Mouse (Mus musculus) kidney, adult 8-10 months (tissue): ENCODE data around the gene Tnrc18.
"Not testable (repeated sequence)": the region's sequence is repeated elsewhere in the genome, so short reads cannot be mapped to it uniquely, and the experiment has no call there.

ENCODE experiments used
- DNase-seq, 2 experiments: peaks; one replicate each; pipeline ENCODE4 v3.0.0; 2022

The Tnrc18 gene

GRCm38 (mm10) chr5:142817524-142818434 lies at the start of gene Tnrc18:
TSS of gene Tnrc18 (minus strand) at chr5:142817662.
- peak; percentile 99 to 100 for DNase-seq

- DNase-seq = no peak
Observed at GRCm38 (mm10) chr5:142857763-142858229, 40.3 kb upstream of the Tnrc18 start.

GRCm38 (mm10) chr5:142856408-142856807 lies 38.9 kb upstream of the Tnrc18 start:
- DNase-seq = no peak

- peak in 1 of 2 experiments; percentile 56 for DNase-seq
Observed at GRCm38 (mm10) chr5:142854877-142855276, 37.4 kb upstream of the Tnrc18 start.

- DNase-seq = no peak
Observed at GRCm38 (mm10) chr5:142853585-142853984, 36.1 kb upstream of the Tnrc18 start.

GRCm38 (mm10) chr5:142851681-142852049 lies 34.2 kb upstream of the Tnrc18 start:
- DNase-seq = no peak

- no peak for DNase-seq
Observed at GRCm38 (mm10) chr5:142850916-142851680, 33.6 kb upstream of the Tnrc18 start.

- no peak for DNase-seq
Observed at GRCm38 (mm10) chr5:142850476-142850875, 33.0 kb upstream of the Tnrc18 start.

- no peak for DNase-seq
Observed at GRCm38 (mm10) chr5:142848911-142849310, 31.4 kb upstream of the Tnrc18 start.

GRCm38 (mm10) chr5:142848149-142848548 lies 30.7 kb upstream of the Tnrc18 start:
- no peak for DNase-seq

GRCm38 (mm10) chr5:142844467-142844866 lies 27.0 kb upstream of the Tnrc18 start:
- peak in 1 of 2 experiments; percentile 17 for DNase-seq

- DNase-seq = peak in 1 of 2 experiments; percentile 29
Observed at GRCm38 (mm10) chr5:142842137-142842642, 24.7 kb upstream of the Tnrc18 start.

GRCm38 (mm10) chr5:142841372-142842136 lies 24.1 kb upstream of the Tnrc18 start:
- no peak for DNase-seq

GRCm38 (mm10) chr5:142837427-142837826 lies 20.0 kb upstream of the Tnrc18 start:
- not testable (repeated sequence) for DNase-seq

- DNase-seq = no peak
Observed at GRCm38 (mm10) chr5:142836891-142837290, 19.4 kb upstream of the Tnrc18 start.

- no peak for DNase-seq
Observed at GRCm38 (mm10) chr5:142833646-142834438, 16.4 kb upstream of the Tnrc18 start.

- no peak for DNase-seq
Observed at GRCm38 (mm10) chr5:142826131-142826530, 8.7 kb upstream of the Tnrc18 start.

GRCm38 (mm10) chr5:142825665-142826064 lies 8.2 kb upstream of the Tnrc18 start:
- peak; percentile 75 to 85 for DNase-seq

GRCm38 (mm10) chr5:142824091-142824490 lies 6.6 kb upstream of the Tnrc18 start:
- no peak for DNase-seq

GRCm38 (mm10) chr5:142823096-142824062 lies 5.9 kb upstream of the Tnrc18 start:
- DNase-seq = peak; percentile 93
